Mouse (Mus musculus): Measurements from ENCODE around the gene Gfer. TPM values are rescaled to one million over a fixed set of nuclear protein-coding genes. Genes with fewer than 3 reads are reported as not detected.

Gfer gene
- polyA plus RNA-seq (2016; fragmentation: Nextera tagmentation; extraction: Ambion mirVana) = 38.3 and 49.4 TPM in 2 replicates

- peaks cover 23% of the 10 kb centered on the region; the same call in 1 of the 2 replicates for H3K27me3 ChIP-seq (ENCODE audit: insufficient read depth, poor library complexity, severe bottlenecking)
- WGBS = 1% methylated on average over 76 of the region's 76 CpGs
- H3K36me3 ChIP-seq = peaks cover 42% of the 10 kb centered on the region
- peaks cover 20% of the 10 kb centered on the region for H3K4me1 ChIP-seq
- H3K9me3 ChIP-seq = no peaks in the 10 kb centered on the region
- H3K4me3 ChIP-seq = peak within 1 kb of the TSS; percentile 91
- peak; percentile 91 for DNase-seq (ENCODE audit: low spot score)
- H3K27ac ChIP-seq = peak within 1 kb of the TSS; percentile 93
Measured at GRCm38 (mm10) chr17:24696011-24696697, at the start of gene Gfer, which contains the start of gene Noxo1. TSS of gene Gfer (minus strand) at chr17:24696156. TSS of gene Noxo1 (plus strand) at chr17:24696234.

GRCm38 (mm10) chr17:24744381-24744780 lies 48.4 kb upstream of the Gfer start:
- peaks cover 11% of the 10 kb centered on the region; the same call in 1 of the 2 replicates for H3K36me3 ChIP-seq
- H3K4me1 ChIP-seq = 0 out of 2 replicates have a peak, but pooled peaks cover 4% of the 10 kb centered on the region
- H3K9me3 ChIP-seq = no peaks in the 10 kb centered on the region
- no peak overlapping the region for H3K4me3 ChIP-seq
- DNase-seq (ENCODE audit: low spot score) = no peak
- no peak overlapping the region for H3K27ac ChIP-seq
- WGBS = 61% methylated on average over 3 of the region's 3 CpGs
- H3K27me3 ChIP-seq (ENCODE audit: insufficient read depth, poor library complexity, severe bottlenecking) = 0 out of 2 replicates have a peak, but pooled peaks cover 6% of the 10 kb centered on the region

- Histone ChIP-seq H3K9me3 (no peaks in the 10 kb centered on the region), H3K4me3 (no peak overlapping the region), H3K36me3 (peaks cover 11% of the 10 kb centered on the region; the same call in 1 of the 2 replicates), H3K4me1 (0 out of 2 replicates have a peak, but pooled peaks cover 4% of the 10 kb centered on the region), H3K27ac (no peak overlapping the region), H3K27me3 (ENCODE audit: insufficient read depth, poor library complexity, severe bottlenecking) (0 out of 2 replicates have a peak, but pooled peaks cover 6% of the 10 kb centered on the region)
- WGBS = 66% methylated on average over 5 of the region's 5 CpGs
- DNase-seq (ENCODE audit: low spot score) = no peak
Measured at GRCm38 (mm10) chr17:24743896-24744295, 47.9 kb upstream of the Gfer start.

- 85% methylated on average over 8 of the region's 8 CpGs for WGBS
Measured at GRCm38 (mm10) chr17:24742307-24742706, 46.4 kb upstream of the Gfer start.

GRCm38 (mm10) chr17:24739926-24740325 lies 44.0 kb upstream of the Gfer start:
- H3K27me3 ChIP-seq (ENCODE audit: insufficient read depth, poor library complexity, severe bottlenecking) = no peaks in the 10 kb centered on the region
- no peak overlapping the region for H3K4me3 ChIP-seq
- WGBS = 78% methylated on average over 8 of the region's 8 CpGs
- no peak for DNase-seq (ENCODE audit: low spot score)
- H3K9me3 ChIP-seq = no peaks in the 10 kb centered on the region
- peaks cover 27% of the 10 kb centered on the region for H3K4me1 ChIP-seq
- peaks cover 11% of the 10 kb centered on the region; the same call in 1 of the 2 replicates for H3K36me3 ChIP-seq
- no peak overlapping the region for H3K27ac ChIP-seq

More at GRCm38 (mm10) chr17:24742307-24742706, 46.4 kb upstream of the Gfer start:
- Histone ChIP-seq H3K36me3 (peaks cover 11% of the 10 kb centered on the region; the same call in 1 of the 2 replicates), H3K4me1 (peaks cover 13% of the 10 kb centered on the region), H3K9me3 (no peaks in the 10 kb centered on the region), H3K27ac (no peak overlapping the region), H3K4me3 (no peak overlapping the region), H3K27me3 (ENCODE audit: insufficient read depth, poor library complexity, severe bottlenecking) (0 out of 2 replicates have a peak, but pooled peaks cover under 1% of the 10 kb centered on the region)
- DNase-seq (ENCODE audit: low spot score) = no peak

- no peak overlapping the region for H3K27ac ChIP-seq
- H3K9me3 ChIP-seq = no peaks in the 10 kb centered on the region
- no peak for DNase-seq (ENCODE audit: low spot score)
- H3K27me3 ChIP-seq (ENCODE audit: insufficient read depth, poor library complexity, severe bottlenecking) = no peaks in the 10 kb centered on the region
- 77% methylated on average over 4 of the region's 4 CpGs for WGBS
- H3K36me3 ChIP-seq = peaks cover 11% of the 10 kb centered on the region; the same call in 1 of the 2 replicates
- H3K4me3 ChIP-seq = no peak overlapping the region
- H3K4me1 ChIP-seq = peaks cover 29% of the 10 kb centered on the region
Measured at GRCm38 (mm10) chr17:24738238-24738637, 42.3 kb upstream of the Gfer start.

- Histone ChIP-seq H3K27me3 (ENCODE audit: insufficient read depth, poor library complexity, severe bottlenecking) (no peaks in the 10 kb centered on the region), H3K36me3 (peaks cover 11% of the 10 kb centered on the region; the same call in 1 of the 2 replicates), H3K4me3 (peak overlapping the region; percentile 82), H3K27ac (peak overlapping the region; percentile 88), H3K4me1 (peaks cover 36% of the 10 kb centered on the region), H3K9me3 (no peaks in the 10 kb centered on the region)
- WGBS = 25% methylated on average over 8 of the region's 8 CpGs
- no peak for DNase-seq (ENCODE audit: low spot score)
Measured at GRCm38 (mm10) chr17:24737135-24737810, 41.3 kb upstream of the Gfer start.

- Histone ChIP-seq H3K27me3 (ENCODE audit: insufficient read depth, poor library complexity, severe bottlenecking) (no peaks in the 10 kb centered on the region), H3K4me3 (peak within 1 kb of the TSS; percentile 82), H3K27ac (peak within 1 kb of the TSS; percentile 88), H3K4me1 (peaks cover 41% of the 10 kb centered on the region), H3K36me3 (0 out of 2 replicates have a peak, but pooled peaks cover 5% of the 10 kb centered on the region), H3K9me3 (no peaks in the 10 kb centered on the region)
- peak; percentile 99 for DNase-seq (ENCODE audit: low spot score)
- WGBS = 2% methylated on average over 29 of the region's 29 CpGs
Measured at GRCm38 (mm10) chr17:24736330-24737051, 40.5 kb upstream of the Gfer start, which contains the start of gene Msrb1. TSS of gene Msrb1 (plus strand) at chr17:24736642.

- Histone ChIP-seq H3K4me1 (peaks cover 41% of the 10 kb centered on the region), H3K4me3 (peak overlapping the region; percentile 82; the same call in 1 of the 2 replicates), H3K27me3 (ENCODE audit: insufficient read depth, poor library complexity, severe bottlenecking) (no peaks in the 10 kb centered on the region), H3K27ac (peak overlapping the region; percentile 88), H3K36me3 (0 out of 2 replicates have a peak, but pooled peaks cover 5% of the 10 kb centered on the region), H3K9me3 (no peaks in the 10 kb centered on the region)
- 83% methylated on average over 7 of the region's 7 CpGs for WGBS
- no peak for DNase-seq (ENCODE audit: low spot score)
Measured at GRCm38 (mm10) chr17:24735446-24735845, 39.5 kb upstream of the Gfer start.

GRCm38 (mm10) chr17:24734513-24734912 lies 38.6 kb upstream of the Gfer start:
- peaks cover 41% of the 10 kb centered on the region for H3K4me1 ChIP-seq
- H3K36me3 ChIP-seq = no peaks in the 10 kb centered on the region
- DNase-seq (ENCODE audit: low spot score) = no peak
- 72% methylated on average over 1 of the region's 1 CpGs for WGBS
- no peaks in the 10 kb centered on the region for H3K9me3 ChIP-seq
- no peak overlapping the region for H3K4me3 ChIP-seq
- H3K27me3 ChIP-seq (ENCODE audit: insufficient read depth, poor library complexity, severe bottlenecking) = no peaks in the 10 kb centered on the region
- no peak overlapping the region for H3K27ac ChIP-seq

- no peak for DNase-seq (ENCODE audit: low spot score)
- 87% methylated on average over 21 of the region's 21 CpGs for whole genome bisulfite sequencing
- Histone ChIP-seq H3K4me1 (peaks cover 41% of the 10 kb centered on the region), H3K36me3 (no peaks in the 10 kb centered on the region), H3K4me3 (no peak overlapping the region), H3K27me3 (ENCODE audit: insufficient read depth, poor library complexity, severe bottlenecking) (no peaks in the 10 kb centered on the region), H3K27ac (no peak overlapping the region), H3K9me3 (no peaks in the 10 kb centered on the region)
Measured at GRCm38 (mm10) chr17:24733434-24734050, 37.6 kb upstream of the Gfer start.
